Mouse (Mus musculus) ES-Bruce4 (cell line): ENCODE data around the gene Mast4. TPM values are rescaled to one million over a fixed set of nuclear protein-coding genes. Genes with fewer than 3 reads are reported as not detected.

Experiments
- H3K27ac ChIP-seq: 2 replicates; pipeline ENCODE4 v1.5.1; 2012; ENCODE audit warnings: low read length, inconsistent platforms; ENCODE audit not compliant: insufficient read depth
- H3K27me3 ChIP-seq: 2 replicates; pipeline ENCODE4 v1.6.1; 2012; ENCODE audit warnings: mild to moderate bottlenecking, low read length, inconsistent platforms; ENCODE audit not compliant: control insufficient read depth, poor library complexity, insufficient read depth, severe bottlenecking
- H3K36me3 ChIP-seq: 2 replicates; pipeline ENCODE4 v1.6.1; 2012; ENCODE audit warnings: inconsistent platforms, mild to moderate bottlenecking, low read length, moderate library complexity; ENCODE audit not compliant: control insufficient read depth, poor library complexity, insufficient read depth, severe bottlenecking
- H3K4me1 ChIP-seq: one replicate; pipeline ENCODE4 v1.8.1; 2011; ENCODE audit warnings: low read length; ENCODE audit not compliant: control insufficient read depth, insufficient read depth
- H3K4me3 ChIP-seq: 2 replicates; pipeline ENCODE4 v1.5.1; 2011; ENCODE audit warnings: low read depth, mild to moderate bottlenecking, low read length
- H3K9ac ChIP-seq: 2 replicates; pipeline ENCODE4 v1.6.1; 2012; ENCODE audit warnings: low read depth, mild to moderate bottlenecking, inconsistent platforms; ENCODE audit not compliant: poor library complexity, severe bottlenecking
- H3K9me3 ChIP-seq: replicated peaks from 2 replicates; pipeline ENCODE4 v1.6.1; 2012; ENCODE audit warnings: mild to moderate bottlenecking, low read length, inconsistent platforms; ENCODE audit not compliant: control insufficient read depth, poor library complexity, insufficient read depth, severe bottlenecking
- CTCF ChIP-seq: IDR thresholded peaks from one replicate; pipeline ENCODE4 v1.8.1; 2011; ENCODE audit warnings: low read depth, low read length
- EP300 ChIP-seq: IDR thresholded peaks from 2 replicates; pipeline ENCODE4 v1.6.1; 2011; ENCODE audit warnings: low read depth, low read length; ENCODE audit not compliant: insufficient read depth
- POLR2A ChIP-seq: IDR thresholded peaks from one replicate; pipeline ENCODE4 v1.8.1; 2011; ENCODE audit warnings: low read length; ENCODE audit not compliant: insufficient read depth
- polyA plus RNA-seq: library from polyadenylated mRNA; stranded (reverse); fragments of >200 nt; gene quantifications from 2 replicates; pipeline ENCODE4 v1.2.4, GENCODE M21; 2011; ENCODE audit warnings: low read depth; ENCODE audit not compliant: missing spikeins, insufficient read depth, insufficient read length

Mast4 gene
- polyA plus RNA-seq, 1 experiment = 25.3 TPM

DNA sequence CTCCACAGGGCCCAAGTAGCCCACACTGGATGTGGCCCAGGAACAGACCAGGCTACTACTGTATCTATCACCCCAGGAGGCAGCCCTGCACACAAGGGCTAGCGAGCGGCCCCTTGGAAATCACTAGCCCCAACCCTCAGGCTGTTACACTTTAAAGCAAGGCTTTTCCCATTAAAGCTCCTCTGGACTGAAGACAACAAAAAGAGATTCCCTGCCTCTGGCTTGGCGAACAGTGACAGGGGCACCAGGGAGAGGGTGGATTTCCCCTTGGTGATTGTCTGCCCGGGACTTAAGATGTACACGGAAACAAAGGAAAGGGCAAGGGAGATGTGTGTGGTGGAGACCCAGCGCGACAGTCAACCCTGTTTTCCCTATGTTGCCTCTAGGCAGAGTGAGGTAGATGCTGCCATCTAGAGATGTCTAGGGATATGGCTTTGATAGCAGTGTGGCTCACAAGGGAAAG lies 213.6 kb downstream of the Mast4 start:
- Histone ChIP-seq H3K9me3 (no peaks in the 10 kb centered on the region), H3K27me3 (no peaks in the 10 kb centered on the region; the same call in 1 of the 2 replicates), H3K27ac (no peak overlapping the region), H3K36me3 (no peaks in the 10 kb centered on the region), H3K9ac (no peak overlapping the region), H3K4me3 (no peak overlapping the region), H3K4me1 (no peaks in the 10 kb centered on the region)
- TF ChIP-seq POLR2A = no peak
- no peak for TF ChIP-seq EP300
- peak; percentile 50 for TF ChIP-seq CTCF

DNA sequence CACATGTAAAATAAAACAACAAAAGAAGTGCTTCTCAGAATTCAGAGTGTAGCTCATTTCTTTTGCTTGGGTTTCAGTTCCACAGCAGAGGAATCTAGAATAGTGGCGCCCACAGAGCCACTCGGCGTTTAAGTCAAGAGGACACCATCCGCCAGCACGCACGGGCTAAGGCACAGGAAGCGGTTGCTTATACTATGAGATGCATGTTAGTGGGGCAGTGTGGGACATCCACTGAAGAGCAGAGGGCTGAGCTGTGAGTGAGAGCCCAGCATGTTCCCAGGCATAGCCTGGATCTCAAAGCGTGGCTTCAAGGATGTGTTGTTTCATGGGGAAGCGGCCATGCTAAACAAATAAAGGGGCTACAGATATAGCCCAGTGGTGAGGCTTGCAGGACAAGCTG lies 214.6 kb downstream of the Mast4 start:
- H3K4me3 ChIP-seq = no peak overlapping the region
- no peak overlapping the region for H3K27ac ChIP-seq
- TF ChIP-seq EP300 = no peak
- TF ChIP-seq POLR2A = no peak
- TF ChIP-seq CTCF = no peak
- no peaks in the 10 kb centered on the region for H3K4me1 ChIP-seq
- no peaks in the 10 kb centered on the region for H3K9me3 ChIP-seq
- no peaks in the 10 kb centered on the region for H3K36me3 ChIP-seq
- H3K27me3 ChIP-seq = no peaks in the 10 kb centered on the region
- H3K9ac ChIP-seq = no peak overlapping the region

DNA sequence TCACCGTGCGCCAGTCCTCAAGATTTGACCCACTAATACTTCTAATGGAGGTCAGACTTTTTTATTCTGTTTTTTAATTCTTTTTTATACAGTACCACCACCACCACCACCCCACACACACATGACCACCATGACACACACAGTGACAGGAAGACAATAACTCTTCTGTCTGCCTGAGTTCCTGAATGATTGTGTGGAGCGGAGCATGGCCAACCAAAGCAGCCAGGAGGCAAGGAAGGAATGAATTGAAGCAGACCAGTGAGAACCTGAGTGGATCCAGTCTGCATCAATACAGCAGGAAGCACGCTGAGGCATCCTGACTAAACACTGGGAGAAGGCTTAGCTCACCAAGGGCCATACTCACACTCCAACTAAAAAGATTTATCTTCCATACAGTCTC lies 219.2 kb downstream of the Mast4 start:
- Histone ChIP-seq H3K9me3 (no peaks in the 10 kb centered on the region), H3K36me3 (no peaks in the 10 kb centered on the region), H3K4me1 (no peaks in the 10 kb centered on the region), H3K9ac (no peak overlapping the region), H3K4me3 (no peak overlapping the region), H3K27me3 (no peaks in the 10 kb centered on the region; the same call in 1 of the 2 replicates), H3K27ac (no peak overlapping the region)
- TF ChIP-seq EP300 (no peak), CTCF (no peak), POLR2A (no peak)

DNA sequence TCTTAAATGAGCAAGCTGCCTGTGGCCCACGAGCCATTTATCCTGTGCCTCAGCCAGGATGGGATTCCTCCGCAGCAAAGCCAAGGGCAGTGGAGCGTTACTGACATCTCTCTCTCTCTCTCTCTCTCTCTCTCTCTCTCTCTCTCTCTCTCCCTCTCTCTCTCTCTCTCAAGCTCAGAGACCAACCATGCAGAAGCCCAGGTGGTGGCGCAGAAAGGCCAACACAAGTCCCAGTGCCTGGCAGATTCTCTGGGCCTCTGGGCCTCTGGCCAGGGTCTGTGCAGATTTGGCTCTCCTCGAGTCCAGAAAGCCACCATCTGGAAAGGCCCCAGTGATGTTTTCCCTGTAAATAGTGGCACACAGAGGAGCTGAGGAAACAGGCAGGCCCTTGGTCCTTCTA lies 220.0 kb downstream of the Mast4 start:
- Histone ChIP-seq H3K4me1 (no peaks in the 10 kb centered on the region), H3K9ac (no peak overlapping the region), H3K9me3 (no peaks in the 10 kb centered on the region), H3K27ac (no peak overlapping the region), H3K27me3 (no peaks in the 10 kb centered on the region; the same call in 1 of the 2 replicates), H3K4me3 (no peak overlapping the region), H3K36me3 (no peaks in the 10 kb centered on the region)
- TF ChIP-seq CTCF (no peak), EP300 (no peak), POLR2A (no peak)

DNA sequence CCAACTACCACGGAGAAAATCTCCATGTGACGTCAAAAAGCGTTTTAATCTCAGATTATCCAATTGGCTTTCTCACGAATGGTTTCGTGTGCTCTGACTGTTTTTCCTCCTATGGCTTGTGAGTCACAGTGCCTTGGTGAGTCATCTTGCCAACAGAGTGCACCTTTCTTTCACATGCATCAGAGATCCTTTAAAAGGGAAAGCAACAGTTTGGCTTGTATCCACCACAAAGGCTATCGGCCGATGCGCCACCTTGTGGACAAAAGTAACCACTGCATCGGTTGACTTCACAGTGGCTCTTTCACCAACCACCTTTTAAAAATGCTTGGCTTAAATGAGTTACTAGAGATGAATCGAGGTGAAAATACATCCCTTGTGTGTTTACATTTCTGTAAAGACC lies 224.4 kb downstream of the Mast4 start:
- no peak overlapping the region for H3K27ac ChIP-seq
- H3K4me1 ChIP-seq = peaks cover 2% of the 10 kb centered on the region
- no peak overlapping the region for H3K9ac ChIP-seq
- H3K27me3 ChIP-seq = no peaks in the 10 kb centered on the region; the same call in 1 of the 2 replicates
- no peaks in the 10 kb centered on the region for H3K36me3 ChIP-seq
- no peak for TF ChIP-seq EP300
- TF ChIP-seq POLR2A = no peak
- TF ChIP-seq CTCF = peak; percentile 80
- no peaks in the 10 kb centered on the region for H3K9me3 ChIP-seq
- H3K4me3 ChIP-seq = no peak overlapping the region

DNA sequence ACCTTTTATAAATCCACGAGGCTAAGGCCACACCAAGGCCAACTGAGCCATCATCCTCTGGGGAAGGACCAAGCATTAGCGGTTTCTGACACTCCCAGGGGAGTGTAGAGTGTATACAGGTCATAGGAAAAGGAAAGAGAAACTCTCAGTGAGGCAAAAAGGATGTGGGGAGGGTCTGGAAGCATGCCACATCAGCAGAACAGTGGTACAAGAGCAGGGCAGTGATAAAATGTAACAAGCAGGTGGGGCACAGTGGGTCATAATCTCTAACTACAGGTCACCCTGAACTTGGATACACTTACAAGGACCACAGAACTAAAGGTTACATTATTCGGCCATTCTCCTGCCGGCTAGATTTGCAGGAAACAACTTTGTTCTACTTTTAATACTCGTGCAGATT lies 226.9 kb downstream of the Mast4 start:
- Histone ChIP-seq H3K27me3 (no peaks in the 10 kb centered on the region), H3K27ac (no peak overlapping the region), H3K9ac (no peak overlapping the region), H3K4me1 (peaks cover 2% of the 10 kb centered on the region), H3K36me3 (no peaks in the 10 kb centered on the region), H3K4me3 (no peak overlapping the region), H3K9me3 (no peaks in the 10 kb centered on the region)
- TF ChIP-seq CTCF = no peak
- no peak for TF ChIP-seq POLR2A
- TF ChIP-seq EP300 = no peak
